Mouse (Mus musculus) intestine, embryonic 16.5 days (tissue): Measurements from ENCODE around the gene Dph5. TPM values are rescaled to one million over a fixed set of nuclear protein-coding genes. Genes with fewer than 3 reads are reported as not detected.
A peak's percentile ranks its signal among the peaks of the same experiment; 100 is the strongest.
"Not testable (repeated sequence)": the region's sequence is repeated elsewhere in the genome, so short reads cannot be mapped to it uniquely, and the experiment has no call there.

Source experiments
- ATAC-seq: fragments of 200-750 bp; cut with Nextera tagmentation; 2 replicates; pipeline ENCODE4 v1.8.0; 2017; ENCODE audit warnings: moderate TSS enrichment, moderate library complexity
- H3K27ac ChIP-seq: fragments of 300-500 bp; sonication (generic); 2 replicates; pipeline ENCODE4 v1.5.1; 2014; ENCODE audit warnings: mild to moderate bottlenecking, low read length
- H3K27me3 ChIP-seq: fragments of 300-500 bp; sonication (generic); replicated peaks from 2 replicates; pipeline ENCODE4 v1.6.1; 2014; ENCODE audit warnings: low read length, control low read depth, mixed read lengths; ENCODE audit not compliant: control insufficient read depth, insufficient read depth
- H3K36me3 ChIP-seq: fragments of 300-500 bp; sonication (generic); 2 replicates; pipeline ENCODE4 v1.6.1; 2014; ENCODE audit warnings: low read length, control low read depth; ENCODE audit not compliant: control insufficient read depth, insufficient read depth
- H3K4me1 ChIP-seq: fragments of 300-500 bp; sonication (generic); 2 replicates; pipeline ENCODE4 v1.6.1; 2014; ENCODE audit warnings: low read length, control low read depth, mixed read lengths; ENCODE audit not compliant: control insufficient read depth, insufficient read depth
- H3K4me2 ChIP-seq: fragments of 300-500 bp; sonication (generic); 2 replicates; pipeline ENCODE4 v1.6.1; 2014; ENCODE audit warnings: low read depth, low read length, control low read depth
- H3K4me3 ChIP-seq: fragments of 300-500 bp; sonication (generic); 2 replicates; pipeline ENCODE4 v1.5.1; 2014; ENCODE audit warnings: mild to moderate bottlenecking, low read length
- H3K9ac ChIP-seq: fragments of 300-500 bp; sonication (generic); 2 replicates; pipeline ENCODE4 v1.6.1; 2014; ENCODE audit warnings: low read depth, low read length
- H3K9me3 ChIP-seq: fragments of 300-500 bp; sonication (generic); 2 replicates; pipeline ENCODE4 v1.6.1; 2016; ENCODE audit warnings: low read length, control low read depth; ENCODE audit not compliant: control insufficient read depth
- WGBS: fragments of 180-500 bp; shearing (Covaris S2); extraction: QIAGEN DNeasy Blood & Tissue Kit; methylation state at CpG from one replicate; pipeline ENCODE4 v1.1.7; 2014; 5-methylcytosine and 5-hydroxymethylcytosine counted together
- polyA plus RNA-seq: library from polyadenylated mRNA; unstranded; fragments of >200 nt; fragmentation: Nextera tagmentation; extraction: Ambion mirVana; gene quantifications from 2 replicates; pipeline ENCODE4 v1.2.1, GENCODE M21; 2015

Gene Dph5
- polyA plus RNA-seq, 1 experiment from 2014 or later, result 28.8 TPM

GRCm38 (mm10) chr3:115884086-115884485 lies 3.6 kb upstream of the Dph5 start:
- no peaks in the 10 kb centered on the region for H3K36me3 ChIP-seq
- no peak for ATAC-seq
- no peak overlapping the region for H3K4me2 ChIP-seq
- H3K4me1 ChIP-seq, result 0 out of 2 replicates have a peak, but pooled peaks cover 2% of the 10 kb centered on the region
- H3K27me3 ChIP-seq, result no peaks in the 10 kb centered on the region
- no peak overlapping the region for H3K27ac ChIP-seq
- H3K4me3 ChIP-seq, result no peak overlapping the region
- no peaks in the 10 kb centered on the region for H3K9me3 ChIP-seq
- WGBS, result 75% methylated on average over 1 of the region's 1 CpGs
- H3K9ac ChIP-seq, result no peak overlapping the region

- peak overlapping the region; percentile 84; the same call in 1 of the 2 replicates for H3K27ac ChIP-seq
These were observed 871 bp downstream of the Dph5 start for GRCm38 (mm10) chr3:115888310-115889106.

GRCm38 (mm10) chr3:115892341-115892740 lies 4.7 kb downstream of the Dph5 start:
- Histone ChIP-seq H3K9ac (no peak overlapping the region), H3K27me3 (no peaks in the 10 kb centered on the region), H3K4me1 (0 out of 2 replicates have a peak, but pooled peaks cover 2% of the 10 kb centered on the region), H3K27ac (no peak overlapping the region), H3K4me3 (no peak overlapping the region), H3K36me3 (no peaks in the 10 kb centered on the region), H3K9me3 (no peaks in the 10 kb centered on the region), H3K4me2 (no peak overlapping the region)
- ATAC-seq, result no peak
- 78% methylated on average over 4 of the region's 4 CpGs for WGBS

More at GRCm38 (mm10) chr3:115888310-115889106, 871 bp downstream of the Dph5 start:
- no peaks in the 10 kb centered on the region for H3K9me3 ChIP-seq
- peak; percentile 67 for ATAC-seq
- peak overlapping the region; percentile 70 for H3K4me2 ChIP-seq
- WGBS, result 4% methylated on average over 21 of the region's 21 CpGs
- 0 out of 2 replicates have a peak, but pooled peaks cover 2% of the 10 kb centered on the region for H3K4me1 ChIP-seq
- no peaks in the 10 kb centered on the region for H3K27me3 ChIP-seq
- H3K4me3 ChIP-seq, result peak overlapping the region; percentile 91
- peak overlapping the region; percentile 87 for H3K9ac ChIP-seq
- no peaks in the 10 kb centered on the region for H3K36me3 ChIP-seq

GRCm38 (mm10) chr3:115893166-115893565 lies 5.5 kb downstream of the Dph5 start:
- Histone ChIP-seq H3K36me3 (no peaks in the 10 kb centered on the region), H3K4me3 (no peak overlapping the region), H3K9me3 (no peaks in the 10 kb centered on the region), H3K4me1 (0 out of 2 replicates have a peak, but pooled peaks cover 2% of the 10 kb centered on the region), H3K27me3 (no peaks in the 10 kb centered on the region), H3K27ac (no peak overlapping the region), H3K4me2 (no peak overlapping the region), H3K9ac (no peak overlapping the region)
- 86% methylated on average over 2 of the region's 2 CpGs for WGBS
- ATAC-seq, result no peak

GRCm38 (mm10) chr3:115898354-115898948 lies 10.8 kb downstream of the Dph5 start:
- Histone ChIP-seq H3K27ac (no peak overlapping the region), H3K4me3 (no peak overlapping the region), H3K27me3 (no peaks in the 10 kb centered on the region), H3K9ac (no peak overlapping the region), H3K4me2 (no peak overlapping the region), H3K36me3 (peaks cover 3% of the 10 kb centered on the region; the same call in 1 of the 2 replicates), H3K4me1 (no peaks in the 10 kb centered on the region), H3K9me3 (no peaks in the 10 kb centered on the region)
- no peak for ATAC-seq
- 83% methylated on average over 3 of the region's 3 CpGs for WGBS

- Histone ChIP-seq H3K4me2 (no peak overlapping the region), H3K36me3 (peaks cover 3% of the 10 kb centered on the region; the same call in 1 of the 2 replicates), H3K27me3 (no peaks in the 10 kb centered on the region), H3K9ac (no peak overlapping the region), H3K4me1 (no peaks in the 10 kb centered on the region), H3K27ac (no peak overlapping the region), H3K4me3 (no peak overlapping the region), H3K9me3 (no peaks in the 10 kb centered on the region)
- 79% methylated on average over 9 of the region's 9 CpGs for WGBS
- ATAC-seq, result no peak
These were observed 14.8 kb downstream of the Dph5 start for GRCm38 (mm10) chr3:115902301-115902956.

GRCm38 (mm10) chr3:115905067-115905466 lies 17.4 kb downstream of the Dph5 start:
- no peaks in the 10 kb centered on the region for H3K9me3 ChIP-seq
- 89% methylated on average over 3 of the region's 3 CpGs for WGBS
- H3K4me1 ChIP-seq, result no peaks in the 10 kb centered on the region
- no peaks in the 10 kb centered on the region for H3K27me3 ChIP-seq
- no peak overlapping the region for H3K27ac ChIP-seq
- peaks cover 3% of the 10 kb centered on the region; the same call in 1 of the 2 replicates for H3K36me3 ChIP-seq
- ATAC-seq, result no peak
- H3K9ac ChIP-seq, result no peak overlapping the region
- no peak overlapping the region for H3K4me2 ChIP-seq
- H3K4me3 ChIP-seq, result no peak overlapping the region

GRCm38 (mm10) chr3:115905567-115905966 lies 17.9 kb downstream of the Dph5 start:
- no peaks in the 10 kb centered on the region for H3K9me3 ChIP-seq
- H3K4me2 ChIP-seq, result no peak overlapping the region
- peaks cover 3% of the 10 kb centered on the region; the same call in 1 of the 2 replicates for H3K36me3 ChIP-seq
- no peak overlapping the region for H3K27ac ChIP-seq
- 98% methylated on average over 4 of the region's 4 CpGs for WGBS
- H3K9ac ChIP-seq, result no peak overlapping the region
- no peak overlapping the region for H3K4me3 ChIP-seq
- ATAC-seq, result no peak
- no peaks in the 10 kb centered on the region for H3K27me3 ChIP-seq
- no peaks in the 10 kb centered on the region for H3K4me1 ChIP-seq

GRCm38 (mm10) chr3:115907406-115907805 lies 19.8 kb downstream of the Dph5 start:
- WGBS, result 95% methylated on average over 9 of the region's 11 CpGs
- not testable (repeated sequence) for H3K36me3 ChIP-seq, H3K9ac ChIP-seq

More at GRCm38 (mm10) chr3:115907406-115907805, 19.8 kb downstream of the Dph5 start:
- H3K4me3 ChIP-seq, H3K4me1 ChIP-seq, H3K27ac ChIP-seq, H3K4me2 ChIP-seq, H3K27me3 ChIP-seq, ATAC-seq, H3K9me3 ChIP-seq: not testable (repeated sequence)
